Mouse (Mus musculus): ENCODE results near the gene Gng4.

- no peak for TF ChIP-seq POLR2A (IDR thresholded peaks at IDR 0.05; ENCODE audit: borderline replicate concordance, extremely low read depth, low read depth, low read length)
- TF ChIP-seq CTCF (IDR thresholded peaks at IDR 0.05; ENCODE audit: insufficient read depth, low read length) = no peak
These were observed 2.8 kb upstream of the Gng4 start for GRCm38 (mm10) chr13:13781026-13781425.
